Mouse (Mus musculus): Measurements from ENCODE around the gene Spaca5. TPM values are rescaled to one million over a fixed set of nuclear protein-coding genes. Genes with fewer than 3 reads are reported as not detected.

The Spaca5 gene
- polyA plus RNA-seq (2016; fragmentation: Nextera tagmentation; extraction: Ambion mirVana), result not detected in 2 replicates

DNA sequence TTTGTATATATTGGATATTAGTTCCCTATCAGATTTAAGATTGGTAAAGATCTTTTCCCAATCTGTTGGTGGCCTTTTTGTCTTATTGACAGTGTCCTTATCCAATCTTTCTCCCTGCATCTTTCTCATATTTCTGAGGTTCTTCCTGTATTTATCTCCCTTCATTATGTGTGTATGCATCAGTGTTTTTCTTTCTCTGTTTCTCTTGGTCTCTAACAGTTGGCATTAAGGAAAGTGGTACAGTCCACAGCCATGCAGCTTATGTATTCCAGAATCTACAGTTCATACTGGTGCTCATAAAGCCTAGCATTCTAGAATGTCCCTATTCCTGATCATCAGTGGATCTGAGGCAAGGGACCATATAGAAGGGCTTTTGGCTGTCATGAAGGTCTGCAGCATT is at the start of gene Spaca5:
Gene Spaca5, plus strand, starts transcription at position 301 of the 400 bp plus-strand sequence.
- Histone ChIP-seq H3K9me3 (no peaks in the 10 kb centered on the region), H3K4me1 (no peaks in the 10 kb centered on the region), H3K9ac (no peak within 1 kb of the TSS), H3K27ac (no peak within 1 kb of the TSS), H3K36me3 (replicated peaks) (no peaks in the 10 kb centered on the region), H3K4me3 (replicated peaks) (no peak within 1 kb of the TSS), H3K4me2 (no peak within 1 kb of the TSS), H3K27me3 (no peaks in the 10 kb centered on the region)
- no peak for ATAC-seq (ENCODE audit: low FRiP score)

DNA sequence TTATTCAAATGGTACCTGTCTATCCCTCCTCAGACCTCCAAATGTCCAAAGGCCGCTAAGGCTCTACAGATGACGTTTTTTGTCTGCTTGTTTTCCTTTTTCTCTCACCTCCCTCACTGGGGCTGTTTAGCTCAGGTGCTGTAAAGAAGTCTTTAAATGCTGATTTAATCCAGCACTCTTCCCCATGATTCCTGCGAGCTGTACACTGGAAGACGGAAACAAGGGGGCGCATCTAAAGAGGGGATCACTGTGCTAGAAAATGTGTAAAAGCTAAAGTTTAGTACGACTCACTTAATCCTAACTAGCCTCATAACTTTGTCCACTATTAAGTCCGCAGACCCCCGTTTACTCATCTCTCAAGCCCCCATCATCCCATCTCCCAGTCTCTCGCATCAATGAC is 6.7 kb upstream of the Spaca5 start:
- ATAC-seq (ENCODE audit: low FRiP score), result peak; percentile 68
- Histone ChIP-seq H3K36me3 (replicated peaks) (no peaks in the 10 kb centered on the region), H3K9me3 (no peaks in the 10 kb centered on the region), H3K27me3 (no peaks in the 10 kb centered on the region), H3K4me2 (peak overlapping the region; percentile 50), H3K4me1 (no peaks in the 10 kb centered on the region), H3K4me3 (replicated peaks) (peak overlapping the region; percentile 47), H3K27ac (no peak overlapping the region), H3K9ac (peak overlapping the region; percentile 47)
- 24% methylated on average over 9 of the region's 9 CpGs for WGBS

DNA sequence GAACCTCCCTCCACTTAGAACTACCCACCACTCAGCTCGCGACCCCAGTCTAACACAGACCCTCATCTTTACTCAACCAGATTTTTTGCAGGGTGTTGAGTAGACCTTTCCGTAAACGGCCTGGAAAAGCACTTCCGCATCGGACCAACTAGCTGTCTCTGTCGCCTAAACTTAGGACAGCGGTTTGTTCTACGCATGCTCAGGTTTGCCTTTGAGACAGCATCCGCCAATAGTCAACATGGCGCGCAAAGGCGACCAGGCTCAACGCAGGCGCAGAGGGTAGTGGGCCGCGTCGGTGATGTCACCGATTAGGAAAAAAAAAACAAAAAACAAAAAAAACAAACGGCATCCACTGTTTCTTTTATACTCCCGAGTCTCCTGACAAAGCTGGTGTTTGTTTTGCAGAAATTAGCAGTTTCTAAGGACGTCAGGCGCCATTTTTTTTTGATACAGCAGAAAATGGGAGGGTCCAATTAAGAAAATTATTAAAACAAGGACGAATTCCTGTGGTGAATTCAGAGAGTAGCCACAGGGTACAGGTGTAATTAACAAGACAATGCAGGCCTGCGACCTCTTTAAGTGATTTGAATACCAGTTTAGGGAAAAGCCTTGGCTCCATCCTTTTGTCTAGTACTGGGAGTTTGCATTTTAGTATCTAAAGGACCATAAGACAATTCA is 6.2 kb upstream of the Spaca5 start, which contains the start of gene Zfp182:
Gene Zfp182, minus strand, starts transcription at position 451 of the 678 bp plus-strand sequence.
- Histone ChIP-seq H3K9ac (peak within 1 kb of the TSS; percentile 47), H3K4me2 (peak within 1 kb of the TSS; percentile 50), H3K9me3 (no peaks in the 10 kb centered on the region), H3K27ac (no peak within 1 kb of the TSS), H3K4me1 (no peaks in the 10 kb centered on the region), H3K4me3 (replicated peaks) (peak within 1 kb of the TSS; percentile 47), H3K36me3 (replicated peaks) (no peaks in the 10 kb centered on the region), H3K27me3 (no peaks in the 10 kb centered on the region)
- WGBS, result 23% methylated on average over 25 of the region's 25 CpGs
- ATAC-seq (ENCODE audit: low FRiP score), result peak; percentile 98

DNA sequence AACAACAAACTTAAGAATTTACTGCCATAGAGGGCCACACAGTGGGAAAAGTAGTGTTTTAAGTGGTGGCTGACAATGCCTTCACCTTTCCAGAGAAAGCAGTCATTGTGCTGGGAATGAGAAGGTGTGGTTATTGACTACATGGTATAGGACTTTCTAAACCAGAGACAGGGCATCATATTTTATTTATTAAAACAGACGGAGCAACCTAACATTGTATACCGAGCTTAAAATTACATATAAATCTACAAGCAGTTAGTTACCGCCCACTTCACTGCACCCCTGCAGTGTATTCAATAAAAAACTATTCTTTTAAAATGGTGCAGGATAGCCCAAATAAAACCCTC is 5.7 kb upstream of the Spaca5 start:
- no peak; the same call in 1 of the 2 replicates for ATAC-seq (ENCODE audit: low FRiP score)
- Histone ChIP-seq H3K27ac (no peak overlapping the region), H3K27me3 (no peaks in the 10 kb centered on the region), H3K4me1 (no peaks in the 10 kb centered on the region), H3K9ac (no peak overlapping the region), H3K4me3 (replicated peaks) (peak overlapping the region; percentile 47), H3K36me3 (replicated peaks) (no peaks in the 10 kb centered on the region), H3K4me2 (peak overlapping the region; percentile 33), H3K9me3 (no peaks in the 10 kb centered on the region)
- 70% methylated on average over 3 of the region's 3 CpGs for WGBS

DNA sequence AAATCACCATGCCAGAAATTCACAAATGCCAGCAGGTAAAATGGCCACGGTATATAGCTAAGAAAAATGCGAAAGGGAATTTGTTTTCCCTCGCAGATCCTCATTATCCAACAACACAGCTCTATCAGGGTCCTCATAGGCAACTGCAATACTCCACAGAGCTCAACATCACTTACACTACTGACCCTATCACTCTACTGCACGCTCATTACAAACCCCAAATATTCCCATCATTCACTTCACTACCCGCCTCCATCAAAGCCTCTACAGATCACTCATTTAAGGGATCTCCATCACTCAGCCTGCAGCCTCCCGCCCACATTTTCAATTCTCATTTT is 20.4 kb downstream of the Spaca5 start:
- Histone ChIP-seq H3K27me3 (no peaks in the 10 kb centered on the region), H3K9me3 (no peaks in the 10 kb centered on the region), H3K27ac (no peak overlapping the region), H3K4me2 (peak overlapping the region; percentile 51), H3K4me1 (no peaks in the 10 kb centered on the region), H3K36me3 (replicated peaks) (no peaks in the 10 kb centered on the region), H3K9ac (0 out of 2 replicates have a peak overlapping the region, but pooled peaks have one; percentile 17), H3K4me3 (replicated peaks) (peak overlapping the region; percentile 41)
- peak; percentile 63; the same call in 1 of the 2 replicates for ATAC-seq (ENCODE audit: low FRiP score)
- WGBS, result 36% methylated on average over 6 of the region's 6 CpGs

DNA sequence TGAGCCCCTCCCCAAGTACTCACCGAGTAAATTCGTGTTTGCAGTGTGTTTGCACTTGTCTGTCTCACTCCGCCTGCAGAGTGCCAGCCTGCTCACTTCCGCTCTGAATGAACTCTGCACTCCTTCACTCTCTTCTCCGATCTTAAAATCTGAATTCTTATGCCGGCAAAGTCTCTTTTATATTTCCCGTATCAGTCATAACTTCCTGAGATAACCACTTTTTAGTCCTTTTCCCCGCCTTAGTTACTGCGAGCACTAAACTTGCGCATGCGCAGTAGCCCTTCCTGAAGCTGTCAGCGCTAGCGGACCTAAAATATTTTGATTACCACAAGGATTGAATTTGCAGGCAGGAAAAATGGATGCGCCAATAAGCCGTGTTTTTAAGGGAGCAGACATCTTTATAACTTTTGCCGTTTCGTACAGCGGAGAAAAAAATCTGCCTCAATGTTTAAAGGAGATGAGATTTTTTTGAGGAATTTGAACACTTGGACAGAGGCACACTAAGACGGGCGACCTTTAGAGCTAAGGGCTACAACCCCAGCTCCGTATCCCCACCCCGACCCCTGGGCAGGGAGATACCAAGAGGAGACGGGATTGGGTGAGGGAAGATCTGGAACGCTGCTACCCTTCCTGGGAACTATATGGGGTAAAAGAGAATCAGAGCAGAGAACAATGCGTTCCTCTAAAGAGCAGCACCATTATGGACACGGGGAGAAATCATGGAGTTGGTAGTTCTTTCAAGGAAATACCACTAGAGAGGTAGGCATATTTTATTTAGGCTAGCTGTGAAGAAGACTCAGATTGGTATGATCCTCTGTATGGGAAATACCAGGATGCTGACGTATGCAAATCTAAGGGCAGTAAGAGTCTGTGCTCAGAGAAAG is 21.0 kb downstream of the Spaca5 start, which contains the start of gene Zfp300:
Gene Zfp300, minus strand, starts transcription at position 545 of the 884 bp plus-strand sequence.
- peak within 1 kb of the TSS; percentile 74 for H3K27ac ChIP-seq

DNA sequence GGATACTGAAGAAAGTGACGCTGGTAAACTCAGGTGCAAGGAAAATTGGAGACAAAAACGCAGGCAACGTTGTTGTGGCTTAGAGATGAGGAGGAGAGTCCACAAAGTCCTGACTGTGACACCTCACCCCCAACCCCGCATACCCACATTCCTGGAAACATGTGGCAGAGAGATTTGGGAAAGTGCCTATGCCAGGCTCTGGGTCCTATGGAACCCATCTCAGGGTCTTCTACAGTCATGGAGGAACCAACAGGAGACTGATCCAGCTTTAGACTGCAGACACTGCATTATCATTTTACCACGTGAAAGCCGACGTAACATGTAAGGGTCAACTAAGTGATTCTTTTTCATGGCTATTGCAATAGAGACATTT is 21.6 kb downstream of the Spaca5 start:
- peak overlapping the region; percentile 41 for H3K4me3 ChIP-seq (replicated peaks)
- no peaks in the 10 kb centered on the region for H3K4me1 ChIP-seq
- ATAC-seq (ENCODE audit: low FRiP score), result no peak; the same call in 1 of the 2 replicates
- no peaks in the 10 kb centered on the region for H3K27me3 ChIP-seq
- no peak overlapping the region for H3K9ac ChIP-seq
- no peaks in the 10 kb centered on the region for H3K9me3 ChIP-seq
- peak overlapping the region; percentile 51 for H3K4me2 ChIP-seq
- WGBS, result 53% methylated on average over 7 of the region's 7 CpGs
- H3K36me3 ChIP-seq (replicated peaks), result no peaks in the 10 kb centered on the region
- H3K27ac ChIP-seq, result no peak overlapping the region

More for the DNA sequence above, 21.0 kb downstream of the Spaca5 start, which contains the start of gene Zfp300:
- no peaks in the 10 kb centered on the region for H3K9me3 ChIP-seq
- no peaks in the 10 kb centered on the region for H3K36me3 ChIP-seq (replicated peaks)
- no peaks in the 10 kb centered on the region for H3K4me1 ChIP-seq
- H3K4me3 ChIP-seq (replicated peaks), result peak within 1 kb of the TSS; percentile 41
- no peaks in the 10 kb centered on the region for H3K27me3 ChIP-seq
- 0 out of 2 replicates have a peak within 1 kb of the TSS, but pooled peaks have one; percentile 17 for H3K9ac ChIP-seq
- H3K4me2 ChIP-seq, result peak within 1 kb of the TSS; percentile 51
- 26% methylated on average over 27 of the region's 27 CpGs for WGBS
- peak; percentile 93 for ATAC-seq (ENCODE audit: low FRiP score)

DNA sequence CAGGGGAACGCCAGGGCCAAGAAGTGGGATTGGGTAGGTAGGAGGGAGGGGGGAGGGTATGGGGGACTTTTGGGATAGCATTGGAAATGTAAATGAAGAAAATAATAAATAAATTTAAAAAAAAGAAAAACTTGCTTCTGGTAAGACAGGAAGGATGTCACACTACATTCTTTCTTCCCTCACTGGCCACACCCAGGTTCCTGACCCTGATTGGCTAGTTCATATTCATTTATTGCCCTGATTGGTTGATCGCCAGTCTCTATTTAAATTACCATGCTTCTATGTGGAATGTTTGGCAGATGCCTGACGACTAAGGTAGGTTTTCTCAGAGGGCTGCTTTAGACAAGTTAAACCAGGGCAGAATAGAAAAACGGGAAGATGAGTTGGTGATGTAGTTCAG is 47.3 kb downstream of the Spaca5 start, which contains the start of gene Ssxa1:
Gene Ssxa1, plus strand, starts transcription at position 301 of the 400 bp plus-strand sequence.
- no peak within 1 kb of the TSS for H3K4me3 ChIP-seq (replicated peaks)
- H3K9ac ChIP-seq, result no peak within 1 kb of the TSS
- WGBS, result 83% methylated on average over 4 of the region's 4 CpGs
- no peaks in the 10 kb centered on the region for H3K36me3 ChIP-seq (replicated peaks)
- no peaks in the 10 kb centered on the region for H3K27me3 ChIP-seq
- no peak for ATAC-seq (ENCODE audit: low FRiP score)
- no peaks in the 10 kb centered on the region for H3K9me3 ChIP-seq
- no peaks in the 10 kb centered on the region for H3K4me1 ChIP-seq
- no peak within 1 kb of the TSS for H3K4me2 ChIP-seq
- H3K27ac ChIP-seq, result no peak within 1 kb of the TSS

Other genes with a start within 250 kb of the Spaca5 start
- gene Timp1, start 198.2 kb upstream of the Spaca5 start, polyA plus RNA-seq (2016; fragmentation: Nextera tagmentation; extraction: Ambion mirVana), result 3.3 and 4.2 TPM in 2 replicates
- gene Syn1, start 147.4 kb upstream of the Spaca5 start, polyA plus RNA-seq (2016; fragmentation: Nextera tagmentation; extraction: Ambion mirVana), result 15.4 and 17.8 TPM in 2 replicates
- gene Cfp, start 136.9 kb upstream of the Spaca5 start, polyA plus RNA-seq (2016; fragmentation: Nextera tagmentation; extraction: Ambion mirVana), result 4.2 and 6.0 TPM in 2 replicates
- gene Elk1, start 117.8 kb upstream of the Spaca5 start, polyA plus RNA-seq (2016; fragmentation: Nextera tagmentation; extraction: Ambion mirVana), result 20.2 and 20.4 TPM in 2 replicates
- 56.5 and 59.3 TPM in 2 replicates for gene Uxt, start 106.4 kb upstream of the Spaca5 start, polyA plus RNA-seq (2016; fragmentation: Nextera tagmentation; extraction: Ambion mirVana)
- gene Zfp182, start 6.1 kb upstream of the Spaca5 start, polyA plus RNA-seq (2016; fragmentation: Nextera tagmentation; extraction: Ambion mirVana), result 8.1 and 8.4 TPM in 2 replicates
- gene Zfp300, start 21.1 kb downstream of the Spaca5 start, polyA plus RNA-seq (2016; fragmentation: Nextera tagmentation; extraction: Ambion mirVana), result 2.6 and 3.2 TPM in 2 replicates
- gene Ssxa1, start 47.4 kb downstream of the Spaca5 start, polyA plus RNA-seq (2016; fragmentation: Nextera tagmentation; extraction: Ambion mirVana), result not detected in 2 replicates
- gene Gm21876, start 107.2 kb downstream of the Spaca5 start, polyA plus RNA-seq (2016; fragmentation: Nextera tagmentation; extraction: Ambion mirVana), result not detected in 2 replicates